Mouse (Mus musculus) frontal cortex, postnatal 14 days (tissue): ENCODE results near the gene Fzr1.

Experiments used
- DNase-seq, 2 experiments: peaks; one replicate each; pipeline ENCODE4 v3.0.0; 2022; ENCODE audit warnings: low spot score in 2 of 2

The Fzr1 gene

GRCm38 (mm10) chr10:81355533-81355932, 22.8 kb downstream of the Fzr1 start:
- DNase-seq: no peak

GRCm38 (mm10) chr10:81354738-81355477, 23.4 kb downstream of the Fzr1 start:
- DNase-seq: no peak

- DNase-seq: no peak
Measured at GRCm38 (mm10) chr10:81351678-81352291, 26.5 kb downstream of the Fzr1 start.

- peak; percentile 99 to 100 for DNase-seq
Measured at GRCm38 (mm10) chr10:81350351-81351063, 27.8 kb downstream of the Fzr1 start, which contains the start of gene Hmg20b. TSS of gene Hmg20b (minus strand) at chr10:81350480.

- DNase-seq: no peak
Measured at GRCm38 (mm10) chr10:81349961-81350350, 28.4 kb downstream of the Fzr1 start.

- no peak for DNase-seq
Measured at GRCm38 (mm10) chr10:81349146-81349545, 29.2 kb downstream of the Fzr1 start.

GRCm38 (mm10) chr10:81346453-81347067, 31.8 kb downstream of the Fzr1 start:
- peak in 1 of 2 experiments; percentile 36 for DNase-seq

- no peak for DNase-seq
Measured at GRCm38 (mm10) chr10:81345162-81345534, 33.2 kb downstream of the Fzr1 start.

GRCm38 (mm10) chr10:81344421-81345161, 33.7 kb downstream of the Fzr1 start:
- DNase-seq: no peak

- DNase-seq: no peak
Measured at GRCm38 (mm10) chr10:81342686-81343505, 35.4 kb downstream of the Fzr1 start, which contains the start of gene Gipc3. TSS of gene Gipc3 (minus strand) at chr10:81343266.

- DNase-seq: no peak
Measured at GRCm38 (mm10) chr10:81341333-81341949, 36.9 kb downstream of the Fzr1 start.

- no peak for DNase-seq
Measured at GRCm38 (mm10) chr10:81340551-81341332, 37.6 kb downstream of the Fzr1 start.

- no peak for DNase-seq
Measured at GRCm38 (mm10) chr10:81336558-81336957, 41.8 kb downstream of the Fzr1 start.

GRCm38 (mm10) chr10:81335393-81336340, 42.6 kb downstream of the Fzr1 start:
- DNase-seq: no peak

GRCm38 (mm10) chr10:81334324-81334723, 44.0 kb downstream of the Fzr1 start:
- DNase-seq: no peak

- no peak for DNase-seq
Measured at GRCm38 (mm10) chr10:81332277-81332676, 46.0 kb downstream of the Fzr1 start.

GRCm38 (mm10) chr10:81330007-81330406, 48.3 kb downstream of the Fzr1 start:
- no peak for DNase-seq
